Mouse (Mus musculus): ENCODE data around the gene Noxa1. TPM values are rescaled to one million over a fixed set of nuclear protein-coding genes. Genes with fewer than 3 reads are reported as not detected.
A peak's percentile ranks its signal among the peaks of the same experiment; 100 is the strongest.

Noxa1 gene
- polyA plus RNA-seq (2015; fragmentation: Nextera tagmentation; extraction: Ambion mirVana), result not detected in 2 replicates

GRCm38 (mm10) chr2:25095109-25095850, at the start of gene Noxa1:
Gene Noxa1 (minus strand): TSS chr2:25095149.
- Histone ChIP-seq H3K4me3 (no peak within 1 kb of the TSS), H3K27me3 (peaks cover 10% of the 10 kb centered on the region), H3K4me2 (0 out of 2 replicates have a peak within 1 kb of the TSS, but pooled peaks have one; percentile 3), H3K36me3 (no peaks in the 10 kb centered on the region), H3K9me3 (no peaks in the 10 kb centered on the region), H3K4me1 (replicated peaks) (peaks cover 19% of the 10 kb centered on the region), H3K9ac (no peak within 1 kb of the TSS), H3K27ac (no peak within 1 kb of the TSS)
- WGBS, result 54% methylated on average over 28 of the region's 28 CpGs
- ATAC-seq (ENCODE audit: low FRiP score), result no peak

GRCm38 (mm10) chr2:25141921-25142320, 47.0 kb upstream of the Noxa1 start:
- H3K9me3 ChIP-seq, result no peaks in the 10 kb centered on the region
- H3K27ac ChIP-seq, result no peak overlapping the region
- H3K9ac ChIP-seq, result no peak overlapping the region
- 81% methylated on average over 5 of the region's 5 CpGs for WGBS
- H3K4me2 ChIP-seq, result no peak overlapping the region
- no peaks in the 10 kb centered on the region for H3K36me3 ChIP-seq
- no peaks in the 10 kb centered on the region for H3K27me3 ChIP-seq
- H3K4me1 ChIP-seq (replicated peaks), result peaks cover 3% of the 10 kb centered on the region; the same call in 1 of the 2 replicates
- no peak for ATAC-seq (ENCODE audit: low FRiP score)
- no peak overlapping the region for H3K4me3 ChIP-seq

GRCm38 (mm10) chr2:25141185-25141584, 46.2 kb upstream of the Noxa1 start:
- H3K4me3 ChIP-seq, result no peak overlapping the region
- no peak overlapping the region for H3K27ac ChIP-seq
- no peak for ATAC-seq (ENCODE audit: low FRiP score)
- H3K27me3 ChIP-seq, result no peaks in the 10 kb centered on the region
- WGBS, result 69% methylated on average over 4 of the region's 4 CpGs
- no peaks in the 10 kb centered on the region for H3K9me3 ChIP-seq
- H3K4me2 ChIP-seq, result no peak overlapping the region
- H3K9ac ChIP-seq, result no peak overlapping the region
- H3K36me3 ChIP-seq, result no peaks in the 10 kb centered on the region
- H3K4me1 ChIP-seq (replicated peaks), result peaks cover 3% of the 10 kb centered on the region; the same call in 1 of the 2 replicates

- Histone ChIP-seq H3K4me1 (replicated peaks) (peaks cover 3% of the 10 kb centered on the region; the same call in 1 of the 2 replicates), H3K27ac (no peak overlapping the region), H3K9me3 (no peaks in the 10 kb centered on the region), H3K9ac (no peak overlapping the region), H3K36me3 (no peaks in the 10 kb centered on the region), H3K4me3 (no peak overlapping the region), H3K27me3 (no peaks in the 10 kb centered on the region), H3K4me2 (no peak overlapping the region)
- ATAC-seq (ENCODE audit: low FRiP score), result no peak
- WGBS, result 82% methylated on average over 6 of the region's 6 CpGs
These were observed 42.9 kb upstream of the Noxa1 start for GRCm38 (mm10) chr2:25137832-25138231.

- no peak overlapping the region; the same call in 1 of the 2 replicates for H3K27ac ChIP-seq
- H3K4me3 ChIP-seq, result no peak overlapping the region
- H3K4me2 ChIP-seq, result no peak overlapping the region
- H3K9me3 ChIP-seq, result no peaks in the 10 kb centered on the region
- WGBS, result 83% methylated on average over 9 of the region's 9 CpGs
- no peak overlapping the region for H3K9ac ChIP-seq
- ATAC-seq (ENCODE audit: low FRiP score), result no peak
- peaks cover 31% of the 10 kb centered on the region for H3K4me1 ChIP-seq (replicated peaks)
- no peaks in the 10 kb centered on the region for H3K36me3 ChIP-seq
- no peaks in the 10 kb centered on the region for H3K27me3 ChIP-seq
These were observed 36.7 kb upstream of the Noxa1 start for GRCm38 (mm10) chr2:25131601-25132000.

GRCm38 (mm10) chr2:25128072-25128471, 33.1 kb upstream of the Noxa1 start:
- H3K9ac ChIP-seq, result no peak overlapping the region
- peaks cover 56% of the 10 kb centered on the region for H3K4me1 ChIP-seq (replicated peaks)
- WGBS, result 63% methylated on average over 11 of the region's 11 CpGs
- H3K4me2 ChIP-seq, result no peak overlapping the region
- 0 out of 2 replicates have a peak, but pooled peaks cover 3% of the 10 kb centered on the region for H3K27me3 ChIP-seq
- 0 out of 2 replicates have a peak, but pooled peaks have one; percentile 14 for ATAC-seq (ENCODE audit: low FRiP score)
- H3K9me3 ChIP-seq, result no peaks in the 10 kb centered on the region
- H3K27ac ChIP-seq, result peak overlapping the region; percentile 90; the same call in 1 of the 2 replicates
- no peaks in the 10 kb centered on the region for H3K36me3 ChIP-seq
- H3K4me3 ChIP-seq, result no peak overlapping the region

- ATAC-seq (ENCODE audit: low FRiP score), result no peak
- no peaks in the 10 kb centered on the region for H3K9me3 ChIP-seq
- H3K9ac ChIP-seq, result no peak overlapping the region
- no peaks in the 10 kb centered on the region for H3K36me3 ChIP-seq
- no peak overlapping the region for H3K4me3 ChIP-seq
- 0 out of 2 replicates have a peak, but pooled peaks cover 3% of the 10 kb centered on the region for H3K27me3 ChIP-seq
- peak overlapping the region; percentile 90 for H3K27ac ChIP-seq
- H3K4me1 ChIP-seq (replicated peaks), result peaks cover 56% of the 10 kb centered on the region
- H3K4me2 ChIP-seq, result no peak overlapping the region
- 34% methylated on average over 5 of the region's 5 CpGs for WGBS
These were observed 32.3 kb upstream of the Noxa1 start for GRCm38 (mm10) chr2:25127206-25127605.

- Histone ChIP-seq H3K9ac (peak overlapping the region; percentile 47; the same call in 1 of the 2 replicates), H3K4me2 (0 out of 2 replicates have a peak overlapping the region, but pooled peaks have one; percentile 2), H3K36me3 (no peaks in the 10 kb centered on the region), H3K27me3 (0 out of 2 replicates have a peak, but pooled peaks cover 3% of the 10 kb centered on the region), H3K9me3 (no peaks in the 10 kb centered on the region), H3K4me3 (no peak overlapping the region), H3K4me1 (replicated peaks) (peaks cover 56% of the 10 kb centered on the region), H3K27ac (peak overlapping the region; percentile 90)
- 6% methylated on average over 19 of the region's 19 CpGs for WGBS
- ATAC-seq (ENCODE audit: low FRiP score), result peak; percentile 86
These were observed 31.4 kb upstream of the Noxa1 start for GRCm38 (mm10) chr2:25126011-25127010.

GRCm38 (mm10) chr2:25125146-25125545, 30.2 kb upstream of the Noxa1 start:
- H3K4me2 ChIP-seq, result no peak overlapping the region
- 58% methylated on average over 6 of the region's 6 CpGs for WGBS
- H3K27me3 ChIP-seq, result 0 out of 2 replicates have a peak, but pooled peaks cover 3% of the 10 kb centered on the region
- peaks cover 56% of the 10 kb centered on the region for H3K4me1 ChIP-seq (replicated peaks)
- H3K9ac ChIP-seq, result no peak overlapping the region
- H3K9me3 ChIP-seq, result no peaks in the 10 kb centered on the region
- ATAC-seq (ENCODE audit: low FRiP score), result no peak
- no peaks in the 10 kb centered on the region for H3K36me3 ChIP-seq
- no peak overlapping the region for H3K4me3 ChIP-seq
- peak overlapping the region; percentile 90 for H3K27ac ChIP-seq

- Histone ChIP-seq H3K4me3 (no peak overlapping the region), H3K9me3 (no peaks in the 10 kb centered on the region), H3K4me2 (no peak overlapping the region), H3K9ac (no peak overlapping the region), H3K4me1 (replicated peaks) (peaks cover 53% of the 10 kb centered on the region), H3K36me3 (no peaks in the 10 kb centered on the region), H3K27ac (peak overlapping the region; percentile 90), H3K27me3 (0 out of 2 replicates have a peak, but pooled peaks cover 3% of the 10 kb centered on the region)
- ATAC-seq (ENCODE audit: low FRiP score), result no peak
- 65% methylated on average over 3 of the region's 3 CpGs for WGBS
These were observed 29.5 kb upstream of the Noxa1 start for GRCm38 (mm10) chr2:25124411-25124810.

GRCm38 (mm10) chr2:25123527-25123926, 28.6 kb upstream of the Noxa1 start:
- H3K9ac ChIP-seq, result no peak overlapping the region
- 93% methylated on average over 5 of the region's 5 CpGs for WGBS
- peaks cover 44% of the 10 kb centered on the region for H3K4me1 ChIP-seq (replicated peaks)
- H3K4me3 ChIP-seq, result no peak overlapping the region
- H3K4me2 ChIP-seq, result no peak overlapping the region
- no peak overlapping the region for H3K27ac ChIP-seq
- H3K36me3 ChIP-seq, result no peaks in the 10 kb centered on the region
- H3K27me3 ChIP-seq, result 0 out of 2 replicates have a peak, but pooled peaks cover 3% of the 10 kb centered on the region
- no peaks in the 10 kb centered on the region for H3K9me3 ChIP-seq
- ATAC-seq (ENCODE audit: low FRiP score), result no peak

GRCm38 (mm10) chr2:25122666-25123065, 27.7 kb upstream of the Noxa1 start:
- peaks cover 35% of the 10 kb centered on the region for H3K4me1 ChIP-seq (replicated peaks)
- ATAC-seq (ENCODE audit: low FRiP score), result no peak

More at GRCm38 (mm10) chr2:25122666-25123065, 27.7 kb upstream of the Noxa1 start:
- H3K4me3 ChIP-seq, result no peak overlapping the region
- no peaks in the 10 kb centered on the region for H3K36me3 ChIP-seq
- H3K9me3 ChIP-seq, result no peaks in the 10 kb centered on the region
- no peak overlapping the region for H3K27ac ChIP-seq
- WGBS, result 66% methylated on average over 2 of the region's 2 CpGs
- 0 out of 2 replicates have a peak, but pooled peaks cover 3% of the 10 kb centered on the region for H3K27me3 ChIP-seq
- H3K4me2 ChIP-seq, result no peak overlapping the region
- no peak overlapping the region for H3K9ac ChIP-seq

Measured in hindbrain, embryonic 13.5 days (tissue).